ENCODE assay signal across 21 mouse cellular contexts in the genomic region with DNA sequence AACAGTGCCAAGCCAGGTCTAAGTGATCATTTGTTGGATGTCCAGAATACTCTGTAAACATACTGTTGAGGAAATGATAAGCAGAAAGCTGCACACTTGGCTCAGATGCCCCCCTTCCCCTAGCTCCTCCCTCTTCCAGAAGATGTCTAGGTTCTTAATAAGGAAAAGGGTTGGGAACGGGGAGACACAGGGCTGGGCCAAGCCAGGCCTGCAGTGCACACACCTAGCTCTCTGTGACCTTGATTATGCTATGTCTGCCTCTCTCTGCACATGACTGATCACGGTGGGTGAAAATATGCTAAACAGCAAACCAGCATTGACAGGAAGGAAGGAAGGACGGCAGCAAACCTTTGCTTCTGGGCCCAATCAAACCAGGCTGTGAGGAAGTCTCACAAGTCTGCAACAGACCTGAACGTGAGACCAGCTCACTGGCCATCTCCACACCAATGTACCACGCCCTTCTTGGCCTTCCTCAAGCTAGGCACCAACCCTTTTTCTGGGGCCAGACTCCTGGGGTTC. TPM values are rescaled to one million over a fixed set of nuclear protein-coding genes. Genes with fewer than 3 reads are reported as not detected.
DNase-seq lines count a peak whose midpoint lies in the region; ATAC-seq lines count a peak whose summit lies in the region.
"Had no signal": no experiment of that assay in that cellular context is flagged by ENCODE, and none has a peak within 500 bp of the region (broad histone marks: within the 10 kb centered on the region; RNA-seq: fewer than 3 reads in every experiment).

No protein-coding gene starts in this region.

- peak; percentile 22 for DNase-seq in kidney, adult 11 months
- DNase-seq in spleen, adult 18-20 months: peak; percentile 17 to 22
- no peak for DNase-seq in spleen, postnatal 4 days (ENCODE audit: low spot score in 2 of 2)
- peak; percentile 12 for DNase-seq in kidney, postnatal 10 days
- DNase-seq in left cerebral cortex, adult 11 months (ENCODE audit: low spot score): no peak
- DNase-seq in thymus, postnatal 0 days (ENCODE audit: low spot score): no peak
- DNase-seq: adrenal gland, postnatal 14 days; cerebellum, adult 9-10 months; lung, adult 18-20 months; thymus, postnatal 4 days had no signal

- H3K4me3 ChIP-seq in kidney, embryonic 14.5 days (ENCODE audit: low read length): no peak overlapping the region
- H3K4me3 ChIP-seq: forebrain, embryonic 13.5 days; hindbrain, embryonic 15.5 days; intestine, embryonic 15.5 days; midbrain, embryonic 10.5 days; stomach, embryonic 15.5 days had no signal

- H3K36me3 ChIP-seq in kidney, embryonic 14.5 days (ENCODE audit: control insufficient read depth, insufficient read depth, low read length): no peaks in the 10 kb centered on the region
- H3K36me3 ChIP-seq: hindbrain, embryonic 15.5 days; intestine, embryonic 15.5 days; midbrain, embryonic 10.5 days; stomach, embryonic 15.5 days had no signal

- no peaks in the 10 kb centered on the region for H3K4me1 ChIP-seq in kidney, embryonic 14.5 days (ENCODE audit: control insufficient read depth, insufficient read depth, low read length)
- H3K4me1 ChIP-seq: hindbrain, embryonic 15.5 days; intestine, embryonic 15.5 days; midbrain, embryonic 10.5 days; stomach, embryonic 15.5 days had no signal

- no peak overlapping the region for H3K4me2 ChIP-seq in kidney, embryonic 14.5 days (replicated peaks; ENCODE audit: low read depth, low read length)
- H3K4me2 ChIP-seq: forebrain, embryonic 13.5 days; hindbrain, embryonic 15.5 days; intestine, embryonic 15.5 days; stomach, embryonic 15.5 days had no signal

- H3K9me3 ChIP-seq in kidney, embryonic 14.5 days (ENCODE audit: control insufficient read depth, low read length): no peaks in the 10 kb centered on the region
- H3K9me3 ChIP-seq: forebrain, embryonic 13.5 days; hindbrain, embryonic 15.5 days; intestine, embryonic 15.5 days; midbrain, embryonic 10.5 days; stomach, embryonic 15.5 days had no signal

- no peaks in the 10 kb centered on the region for H3K27me3 ChIP-seq in kidney, embryonic 14.5 days (ENCODE audit: control insufficient read depth, insufficient read depth, low read length)
- H3K27me3 ChIP-seq: forebrain, embryonic 13.5 days; hindbrain, embryonic 15.5 days; intestine, embryonic 15.5 days; stomach, embryonic 15.5 days had no signal

- 47% methylated on average over 5 of the region's 5 CpGs for WGBS in kidney, embryonic 14.5 days

- no peak for ATAC-seq in kidney, embryonic 14.5 days (ENCODE audit: low FRiP score, low TSS enrichment)
- ATAC-seq: CD4-positive, CD25-positive, alpha-beta regulatory T cell, adult 4 months; forebrain, embryonic 13.5 days; intestine, embryonic 15.5 days had no signal

- H3K27ac ChIP-seq in kidney, embryonic 14.5 days (ENCODE audit: low read depth, low read length): no peak overlapping the region
- H3K27ac ChIP-seq: forebrain, embryonic 13.5 days; hindbrain, embryonic 15.5 days; intestine, embryonic 15.5 days; midbrain, embryonic 10.5 days; stomach, embryonic 15.5 days had no signal

- H3K9ac ChIP-seq in kidney, embryonic 14.5 days (ENCODE audit: low read depth, low read length): no peak overlapping the region
- H3K9ac ChIP-seq: forebrain, embryonic 13.5 days; hindbrain, embryonic 15.5 days; intestine, embryonic 15.5 days; stomach, embryonic 15.5 days had no signal

RNA-seq across cellular contexts. Expression of a gene that starts 53.1 kb away (rescaled TPM):
- polyA plus RNA-seq in kidney, embryonic 14.5 days (2014; fragmentation: Nextera tagmentation; extraction: Ambion mirVana): not detected in 2 replicates
- polyA plus RNA-seq in thymus, postnatal 0 days (2015; fragmentation: Nextera tagmentation; extraction: Ambion mirVana): not detected in 2 replicates
- polyA plus RNA-seq: CD4-positive, CD25-positive, alpha-beta regulatory T cell, adult 4 months; gonadal fat pad, adult 2 months; limb, embryonic 11.5 days; liver, adult 2 months; small intestine, adult 2 months had no signal

Comparison
In these comparisons a context has a peak if more than half of its experiments do, and no peak if none do; other contexts are left out.
1. DNase-seq: peak in kidney, adult 11 months (single experiment), spleen, adult 18-20 months (2 of 2) and kidney, postnatal 10 days (single experiment); none in spleen, postnatal 4 days (0 of 2), left cerebral cortex, adult 11 months (single experiment) and thymus, postnatal 0 days (single experiment).